Comparison of ENCODE assay signal across 26 mouse cellular contexts in genomic region chr2:27265819-27266218, GRCm38 (mm10). TPM values are rescaled to one million over a fixed set of nuclear protein-coding genes. Genes with fewer than 3 reads are reported as not detected.
DNase-seq lines count a peak whose midpoint lies in the region; ATAC-seq and TF ChIP-seq lines count a peak whose summit lies in the region.
"Had no signal": no experiment of that assay in that cellular context is flagged by ENCODE, and none has a peak within 500 bp of the region (broad histone marks: within the 10 kb centered on the region; RNA-seq: fewer than 3 reads in every experiment).

No protein-coding gene starts in this region.

- dilution Hi-C loops in CH12.LX (cut with MboI; ENCODE audit: extremely low pct_ligation_motif_present, extremely low pct_unique_long_range_greater_than_20kb, low sequenced_read_pairs) = no loop called here

- no peaks in the 10 kb centered on the region for H3K27me3 ChIP-seq in CH12.LX (replicated peaks)
- H3K27me3 ChIP-seq in splenic B cell, adult 2 months (ENCODE audit: control insufficient read depth, insufficient read depth, low read length, poor library complexity, severe bottlenecking) = no peaks in the 10 kb centered on the region
- H3K27me3 ChIP-seq: embryonic facial prominence, embryonic 12.5 days; embryonic facial prominence, embryonic 15.5 days; heart, embryonic 13.5 days had no signal

- no peak for TF ChIP-seq CTCF in CH12.LX (conservative IDR thresholded peaks at IDR 0.05 in 1 of 2, IDR thresholded peaks at IDR 0.05 in 1 of 2; ENCODE audit: low read depth in 2 of 2, low read length in 2 of 2)
- no peak for TF ChIP-seq CTCF in bone marrow macrophage, adult 2 months (IDR thresholded peaks at IDR 0.05; ENCODE audit: low read depth, low read length)
- no peak for TF ChIP-seq CTCF in lung, adult 2 months (IDR thresholded peaks at IDR 0.05; ENCODE audit: insufficient read depth, low read length)

- ATAC-seq in megakaryocyte progenitor cell, adult 5-6 weeks (replicated peaks; ENCODE audit: poor library complexity) = 0 out of 2 replicates have a peak, but pooled peaks have one; percentile 26
- ATAC-seq: activated CD4-positive, CD25-positive, alpha-beta regulatory T cell, adult 4 months; CD4-positive, CD25-positive, alpha-beta regulatory T cell, adult 4 months; forebrain, embryonic 14.5 days; forebrain, postnatal 0 days; hindbrain, postnatal 0 days; inflammation-experienced regulatory T-cells, adult 6 months had no signal

- H3K4me3 ChIP-seq in CH12.LX (replicated peaks in 1 of 3; ENCODE audit: low read depth in 2 of 3, low read length in 2 of 3, poor library complexity in 1 of 3) = no peak overlapping the region
- no peak overlapping the region for H3K4me3 ChIP-seq in bone marrow macrophage, adult 2 months (ENCODE audit: insufficient read depth, low read length)
- H3K4me3 ChIP-seq in lung, adult 2 months (replicated peaks; ENCODE audit: extremely low read depth, low read depth, low read length) = no peak overlapping the region
- H3K4me3 ChIP-seq: embryonic facial prominence, embryonic 12.5 days; embryonic facial prominence, embryonic 15.5 days; heart, adult 2 months; heart, embryonic 10.5 days; heart, embryonic 13.5 days had no signal

- H3K9me3 ChIP-seq in CH12.LX (replicated peaks; ENCODE audit: low read length) = no peaks in the 10 kb centered on the region
- H3K9me3 ChIP-seq: embryonic facial prominence, embryonic 12.5 days; embryonic facial prominence, embryonic 15.5 days; heart, embryonic 10.5 days had no signal

- no peaks in the 10 kb centered on the region for H3K79me2 ChIP-seq in CH12.LX (replicated peaks; ENCODE audit: control insufficient read depth, extremely low read depth, insufficient read depth, poor library complexity, severe bottlenecking)

- 66% methylated on average over 3 of the region's 3 CpGs for WGBS in lung, adult 2 months

- TF ChIP-seq EP300 in CH12.LX (IDR thresholded peaks at IDR 0.05; ENCODE audit: low read length) = peak; percentile 59

- H3K36me3 ChIP-seq in CH12.LX (replicated peaks in 1 of 2; ENCODE audit: control insufficient read depth in 1 of 2, insufficient read depth in 1 of 2, low read length in 1 of 2) = peaks cover 89 to 96% of the 10 kb centered on the region in 2 experiments
- H3K36me3 ChIP-seq in splenic B cell, adult 2 months (ENCODE audit: control insufficient read depth, insufficient read depth, low read length, poor library complexity, severe bottlenecking) = peaks cover 14% of the 10 kb centered on the region

- TF ChIP-seq RAD21 in CH12.LX (IDR thresholded peaks at IDR 0.05; ENCODE audit: low read depth, low read length) = no peak

- peaks cover 4 to 22% of the 10 kb centered on the region in 2 experiments; a peak in 3 of 4 replicates for H3K4me1 ChIP-seq in CH12.LX (ENCODE audit: control insufficient read depth in 1 of 2, insufficient read depth in 2 of 2)
- H3K4me1 ChIP-seq in bone marrow macrophage, adult 2 months (ENCODE audit: control insufficient read depth, insufficient read depth, low read length) = peaks cover 17% of the 10 kb centered on the region
- H3K4me1 ChIP-seq in lung, adult 2 months (ENCODE audit: control insufficient read depth, insufficient read depth, low read length) = no peaks in the 10 kb centered on the region
- H3K4me1 ChIP-seq: embryonic facial prominence, embryonic 12.5 days; embryonic facial prominence, embryonic 15.5 days had no signal

- DNase-seq in CH12.LX (ENCODE audit: extremely low read depth) = peak; percentile 12
- DNase-seq in splenic B cell, adult 2 months (ENCODE audit: low read depth, low spot score) = peak; percentile 63
- no peak for DNase-seq in cerebellum, adult 18-20 months
- DNase-seq in lung, adult 2 months = no peak
- DNase-seq: adrenal gland, adult 8-10 months; adrenal gland, postnatal 25 days; cerebellum, adult 11 months; cerebellum, adult 8-10 months; cerebellum, postnatal 14 days; forebrain, postnatal 0 days; gastrocnemius, postnatal 25 days; heart, adult 2 months; heart, postnatal 14 days; heart, postnatal 4 days had no signal

- TF ChIP-seq POLR2A in CH12.LX (IDR thresholded peaks at IDR 0.05; ENCODE audit: low read depth, low read length) = no peak
- TF ChIP-seq POLR2A in bone marrow macrophage, adult 2 months (IDR thresholded peaks at IDR 0.05; ENCODE audit: borderline replicate concordance, low read depth, low read length) = no peak
- no peak for TF ChIP-seq POLR2A in lung, adult 2 months (IDR thresholded peaks at IDR 0.05; ENCODE audit: borderline replicate concordance, extremely low read depth, low read depth, low read length)

- H3K27ac ChIP-seq in CH12.LX (ENCODE audit: insufficient read depth, low read depth) = no peak overlapping the region
- H3K27ac ChIP-seq in bone marrow macrophage, adult 2 months (ENCODE audit: insufficient read depth, low read depth, low read length) = peak overlapping the region; percentile 46
- H3K27ac ChIP-seq: embryonic facial prominence, embryonic 12.5 days; embryonic facial prominence, embryonic 15.5 days; heart, adult 2 months; heart, embryonic 10.5 days; heart, embryonic 13.5 days; hindbrain, embryonic 14.5 days; hindbrain, postnatal 0 days had no signal

- H3K4me2 ChIP-seq in CH12.LX (ENCODE audit: insufficient read depth, low read depth, poor library complexity, severe bottlenecking) = no peak overlapping the region
- H3K4me2 ChIP-seq: embryonic facial prominence, embryonic 12.5 days; embryonic facial prominence, embryonic 15.5 days; heart, embryonic 13.5 days; hindbrain, embryonic 14.5 days had no signal

- in situ Hi-C loops in CH12.LX (cut with MboI; ENCODE audit: low pct_ligation_motif_present, low pct_unique_long_range_greater_than_20kb, low sequenced_read_pairs) = no loop called here

- H3K9ac ChIP-seq in CH12.LX (ENCODE audit: insufficient read depth, low read depth) = no peak overlapping the region
- H3K9ac ChIP-seq: embryonic facial prominence, embryonic 12.5 days; embryonic facial prominence, embryonic 15.5 days; forebrain, postnatal 0 days; heart, embryonic 13.5 days; hindbrain, embryonic 14.5 days had no signal

TF ChIP-seq in CH12.LX, 34 proteins besides CTCF, POLR2A, EP300 and RAD21:
- TF ChIP-seq IRF4 (IDR thresholded peaks at IDR 0.05; ENCODE audit: low read depth, low read length) (peak; percentile 20; the same call in 1 of the 2 replicates), ZNF384 (IDR thresholded peaks at IDR 0.05; ENCODE audit: low read depth, low read length) (peak; percentile 74), CHD1 (IDR thresholded peaks at IDR 0.05; ENCODE audit: low read depth, low read length) (no peak)

RNA-seq across cellular contexts. Expression of gene Sardh, which starts 17.7 kb away (rescaled TPM):
- total RNA-seq in CH12.LX (2012; rRNA removed) (not detected in 2 replicates), CH12.LX (2014; rRNA removed) (0.35 TPM in 1 of 2 replicates, not detected in the other)
- polyA plus RNA-seq in CH12.LX (2012; ENCODE audit: insufficient read length, low read depth) = 0.13 and 0.34 TPM in 2 replicates
- polyA plus RNA-seq in bone marrow macrophage, adult 2 months (2012; ENCODE audit: insufficient read depth, insufficient read length, missing spikeins) = not detected in 2 replicates
- total RNA-seq in megakaryocyte progenitor cell, adult 5-6 weeks (2015) = not detected in 2 replicates
- total RNA-seq in megakaryocyte progenitor cell, adult 5-6 weeks (2017) = not detected in 2 replicates
- polyA plus RNA-seq in lung, adult 2 months (2012; rRNA removed) = 15.4 and 16.7 TPM in 2 replicates

Comparison
In these comparisons a context has a peak if more than half of its experiments do, and no peak if none do; other contexts are left out.
1. DNase-seq: peak in CH12.LX (single experiment) and splenic B cell, adult 2 months (single experiment); none in cerebellum, adult 18-20 months (0 of 2) and lung, adult 2 months (single experiment).
2. RNA of gene Sardh, which starts 17.7 kb away (polyA plus RNA-seq): 15.4 to 16.7 TPM in lung, adult 2 months; 0.13 to 0.34 TPM in CH12.LX and not detected in bone marrow macrophage, adult 2 months; every median in the first group is over 10 times any median in the second.